Mouse (Mus musculus) heart, embryonic 14.5 days (tissue): ENCODE measurements at regions not wholly inside any gene's neighbourhood (a gene's known extent, or its start where the extent isn't known, plus 50 kb on each side); places are given as distances from the start of the nearest gene placed in this dataset.

Source experiments
- ATAC-seq: fragments of 200-750 bp; cut with Nextera tagmentation; 2 replicates; pipeline ENCODE4 v1.8.0; 2017; ENCODE audit warnings: low read depth, moderate TSS enrichment; ENCODE audit not compliant: insufficient number of reproducible peaks, insufficient read depth, low FRiP score
- H3K27ac ChIP-seq, 2 experiments: fragments of 200-500 bp in 1 of 2; fragments of 300-500 bp in 1 of 2; sonication (generic) in 1 of 2; replicated peaks in 1 of 2; 2 replicates each; pipeline ENCODE4 v1.5.1; 2012 to 2014; ENCODE audit warnings: low read depth in 2 of 2, low read length in 2 of 2, control low read depth in 1 of 2, mild to moderate bottlenecking in 1 of 2, mixed read lengths in 1 of 2; ENCODE audit not compliant: control insufficient read depth in 1 of 2, insufficient read depth in 1 of 2
- H3K27me3 ChIP-seq: fragments of 300-500 bp; sonication (generic); 2 replicates; pipeline ENCODE4 v1.6.1; 2014; ENCODE audit warnings: mild to moderate bottlenecking, low read length, control low read depth; ENCODE audit not compliant: control insufficient read depth, insufficient read depth
- H3K36me3 ChIP-seq: fragments of 300-500 bp; sonication (generic); 2 replicates; pipeline ENCODE4 v1.6.1; 2014; ENCODE audit warnings: mild to moderate bottlenecking, control low read depth, low read length, mixed read lengths; ENCODE audit not compliant: control insufficient read depth, insufficient read depth
- H3K4me1 ChIP-seq, 2 experiments: fragments of 200-500 bp in 1 of 2; fragments of 300-500 bp in 1 of 2; sonication (generic) in 1 of 2; 2 replicates each; pipeline ENCODE4 v1.6.1; 2012 to 2014; ENCODE audit warnings: low read length in 2 of 2, control low read depth in 1 of 2, mixed read lengths in 1 of 2; ENCODE audit not compliant: control insufficient read depth in 2 of 2, insufficient read depth in 2 of 2
- H3K4me2 ChIP-seq: fragments of 300-500 bp; sonication (generic); 2 replicates; pipeline ENCODE4 v1.6.1; 2014; ENCODE audit warnings: mild to moderate bottlenecking, low read length
- H3K4me3 ChIP-seq, 2 experiments: fragments of 200-500 bp in 1 of 2; fragments of 300-500 bp in 1 of 2; sonication (generic) in 1 of 2; 2 replicates each; pipeline ENCODE4 v1.5.1; 2012 to 2014; ENCODE audit warnings: low read length in 2 of 2, mild to moderate bottlenecking in 2 of 2, control low read depth in 1 of 2, low read depth in 1 of 2, moderate library complexity in 1 of 2; ENCODE audit not compliant: control insufficient read depth in 1 of 2, insufficient read depth in 1 of 2
- H3K9ac ChIP-seq: fragments of 300-500 bp; sonication (generic); 2 replicates; pipeline ENCODE4 v1.6.1; 2014; ENCODE audit warnings: mild to moderate bottlenecking, low read length
- H3K9me3 ChIP-seq: fragments of 300-500 bp; sonication (generic); 2 replicates; pipeline ENCODE4 v1.6.1; 2016; ENCODE audit warnings: low read length, control low read depth; ENCODE audit not compliant: control insufficient read depth
- WGBS: fragments of 180-500 bp; shearing (Covaris S2); extraction: QIAGEN DNeasy Blood & Tissue Kit; methylation state at CpG from one replicate; pipeline ENCODE4 v1.1.7; 2014; 5-methylcytosine and 5-hydroxymethylcytosine counted together

DNA sequence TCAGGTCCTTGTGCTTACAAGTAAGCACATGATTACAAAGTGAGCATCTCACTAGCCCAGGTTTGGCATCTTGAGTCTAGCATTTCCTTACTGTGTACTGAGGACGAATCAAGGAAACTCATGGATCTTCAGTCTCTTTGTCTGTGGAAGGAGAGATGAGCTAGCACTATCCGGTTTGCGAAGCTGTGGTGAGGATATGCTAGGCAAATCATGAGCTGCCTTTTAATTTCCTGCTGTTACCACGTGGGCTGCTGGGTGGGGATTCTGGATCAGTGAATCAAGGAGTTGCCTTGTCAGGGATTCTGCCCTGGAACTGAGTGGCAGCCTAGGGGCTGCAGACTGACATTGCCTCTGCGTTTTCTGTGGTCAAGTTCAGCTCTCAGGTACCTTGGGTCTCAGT is 167.3 kb downstream of the 1810013L24Rik start:
- Histone ChIP-seq H3K9me3 (no peaks in the 10 kb centered on the region), H3K9ac (no peak overlapping the region), H3K27me3 (no peaks in the 10 kb centered on the region), H3K27ac (no peak overlapping the region), H3K4me2 (no peak overlapping the region), H3K36me3 (no peaks in the 10 kb centered on the region), H3K4me1 (no peaks in the 10 kb centered on the region), H3K4me3 (no peak overlapping the region)
- 73% methylated on average over 5 of the region's 5 CpGs for WGBS
- no peak for ATAC-seq

- no peak overlapping the region for H3K9ac ChIP-seq
- WGBS: 29% methylated on average over 6 of the region's 6 CpGs
- H3K9me3 ChIP-seq: no peaks in the 10 kb centered on the region
- no peak overlapping the region for H3K4me3 ChIP-seq
- no peak overlapping the region for H3K27ac ChIP-seq
- H3K4me1 ChIP-seq: no peaks in the 10 kb centered on the region; a peak in 1 of 4 replicates
- ATAC-seq: no peak
- no peak overlapping the region for H3K4me2 ChIP-seq
- no peaks in the 10 kb centered on the region for H3K36me3 ChIP-seq
- no peaks in the 10 kb centered on the region for H3K27me3 ChIP-seq
Observed at GRCm38 (mm10) chr16:9004012-9004411, 174.1 kb downstream of the 1810013L24Rik start.

DNA sequence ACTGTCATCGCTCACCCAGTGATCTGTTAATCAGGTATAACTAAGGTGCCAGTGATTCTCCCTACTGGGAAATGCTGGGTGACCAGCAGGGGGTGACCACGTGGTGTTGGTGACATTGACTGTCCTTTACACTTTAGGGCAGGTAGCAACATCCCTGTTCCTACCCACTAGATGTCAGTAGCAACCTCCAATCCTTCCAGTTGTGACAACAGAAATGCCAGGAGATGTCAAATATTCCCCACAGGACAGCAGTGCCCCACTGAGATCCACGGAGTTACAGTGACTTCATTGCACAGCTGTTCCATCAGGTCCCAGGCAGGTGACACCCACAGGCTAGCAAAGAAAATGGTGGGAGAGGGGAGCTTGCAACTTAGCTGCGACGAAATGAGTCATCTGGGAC is 176.0 kb downstream of the 1810013L24Rik start:
- Histone ChIP-seq H3K36me3 (no peaks in the 10 kb centered on the region), H3K27ac (no peak overlapping the region), H3K27me3 (peaks cover under 1% of the 10 kb centered on the region; the same call in 1 of the 2 replicates), H3K4me1 (no peaks in the 10 kb centered on the region; a peak in 1 of 4 replicates), H3K4me3 (no peak overlapping the region), H3K9ac (no peak overlapping the region), H3K9me3 (no peaks in the 10 kb centered on the region), H3K4me2 (no peak overlapping the region)
- 17% methylated on average over 5 of the region's 5 CpGs for whole genome bisulfite sequencing
- ATAC-seq: no peak

GRCm38 (mm10) chr16:9009361-9010083 is 179.6 kb downstream of the 1810013L24Rik start:
- Histone ChIP-seq H3K36me3 (no peaks in the 10 kb centered on the region), H3K27ac (no peak overlapping the region), H3K27me3 (peaks cover 3% of the 10 kb centered on the region; the same call in 1 of the 2 replicates), H3K4me3 (no peak overlapping the region), H3K9ac (no peak overlapping the region), H3K4me1 (no peaks in the 10 kb centered on the region; a peak in 1 of 4 replicates), H3K4me2 (peak overlapping the region; percentile 14; the same call in 1 of the 2 replicates), H3K9me3 (no peaks in the 10 kb centered on the region)
- WGBS: 17% methylated on average over 19 of the region's 19 CpGs
- ATAC-seq: peak; percentile 47; the same call in 1 of the 2 replicates

- H3K9me3 ChIP-seq: no peaks in the 10 kb centered on the region
Observed at GRCm38 (mm10) chr16:9011077-9011476, 181.2 kb downstream of the 1810013L24Rik start.

GRCm38 (mm10) chr16:9011691-9012090 is 181.8 kb downstream of the 1810013L24Rik start:
- no peak for ATAC-seq
- H3K9me3 ChIP-seq: no peaks in the 10 kb centered on the region
- 72% methylated on average over 4 of the region's 4 CpGs for WGBS

More at GRCm38 (mm10) chr16:9011077-9011476, 181.2 kb downstream of the 1810013L24Rik start:
- Histone ChIP-seq H3K4me1 (no peaks in the 10 kb centered on the region; a peak in 1 of 4 replicates), H3K4me3 (no peak overlapping the region), H3K9ac (no peak overlapping the region), H3K27me3 (peaks cover 3% of the 10 kb centered on the region; the same call in 1 of the 2 replicates), H3K36me3 (no peaks in the 10 kb centered on the region), H3K27ac (no peak overlapping the region), H3K4me2 (no peak overlapping the region)
- no peak for ATAC-seq
- 75% methylated on average over 1 of the region's 1 CpGs for WGBS

DNA sequence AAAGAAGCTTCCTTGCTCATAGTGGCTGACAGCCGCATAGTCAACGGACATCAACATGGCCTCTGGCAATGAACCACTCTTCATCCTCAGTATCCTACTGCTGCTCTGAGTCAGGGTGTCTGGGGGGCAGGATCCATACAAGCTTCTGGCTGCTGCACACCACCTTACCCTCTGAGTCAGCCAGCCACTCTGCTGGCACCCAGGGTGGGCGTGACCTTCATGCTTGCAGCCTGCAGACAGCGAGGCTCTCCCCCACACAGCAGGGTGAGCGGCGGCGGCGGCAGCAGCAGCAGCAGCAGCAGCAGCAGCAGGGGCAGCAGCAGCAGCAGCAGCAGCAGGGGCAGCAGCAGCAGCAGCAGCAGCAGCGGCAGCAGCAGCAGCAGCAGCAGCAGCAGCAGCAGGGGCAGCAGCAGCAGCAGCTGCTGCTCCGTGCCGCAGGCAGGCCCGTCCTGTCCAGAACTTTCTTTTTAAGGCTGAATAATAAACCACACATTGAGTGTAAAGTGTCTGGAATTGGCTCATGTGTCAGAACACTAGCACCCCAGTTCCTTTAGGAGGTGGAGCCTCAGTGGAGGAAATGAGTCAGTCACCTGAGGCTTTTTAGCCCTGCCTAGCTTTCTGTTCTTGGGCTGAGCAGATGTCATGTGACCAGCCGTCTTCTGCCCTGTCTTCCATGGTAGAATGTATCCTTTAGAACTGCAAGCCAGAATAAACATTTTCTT is 186.3 kb downstream of the 1810013L24Rik start:
- H3K27ac ChIP-seq: no peak overlapping the region

More at GRCm38 (mm10) chr16:9011691-9012090, 181.8 kb downstream of the 1810013L24Rik start:
- no peaks in the 10 kb centered on the region for H3K36me3 ChIP-seq
- H3K4me1 ChIP-seq: no peaks in the 10 kb centered on the region; a peak in 1 of 4 replicates
- no peak overlapping the region for H3K9ac ChIP-seq
- peaks cover 3% of the 10 kb centered on the region; the same call in 1 of the 2 replicates for H3K27me3 ChIP-seq
- H3K27ac ChIP-seq: no peak overlapping the region
- H3K4me3 ChIP-seq: no peak overlapping the region
- H3K4me2 ChIP-seq: no peak overlapping the region

More for the DNA sequence above, 186.3 kb downstream of the 1810013L24Rik start:
- 58% methylated on average over 13 of the region's 13 CpGs for WGBS
- H3K4me1 ChIP-seq: no peaks in the 10 kb centered on the region
- no peaks in the 10 kb centered on the region for H3K9me3 ChIP-seq
- H3K36me3 ChIP-seq: no peaks in the 10 kb centered on the region
- no peak overlapping the region for H3K9ac ChIP-seq
- peaks cover under 1% of the 10 kb centered on the region; the same call in 1 of the 2 replicates for H3K27me3 ChIP-seq
- H3K4me2 ChIP-seq: peak overlapping the region; percentile 49
- peak overlapping the region in 1 of 2 experiments; percentile 15; a peak in 1 of 4 replicates for H3K4me3 ChIP-seq
- ATAC-seq: no peak
